Mouse (Mus musculus) adrenal gland, postnatal 4 days (tissue): ENCODE results near the gene Gabrd. TPM values are rescaled to one million over a fixed set of nuclear protein-coding genes. Genes with fewer than 3 reads are reported as not detected.
A peak's percentile ranks its signal among the peaks of the same experiment; 100 is the strongest.

Source experiments
- DNase-seq, 2 experiments: peaks; one replicate each; pipeline ENCODE4 v3.0.0; 2021 to 2022; ENCODE audit warnings: low spot score in 2 of 2, mixed read lengths in 2 of 2
- total RNA-seq, 2 experiments: library from RNA; stranded (reverse); gene quantifications; 2 replicates each; pipeline ENCODE4 v1.2.3; 2021

Gene Gabrd
- total RNA-seq, 2 experiments from 2014 or later, result 0.20 to 0.25 TPM

DNA sequence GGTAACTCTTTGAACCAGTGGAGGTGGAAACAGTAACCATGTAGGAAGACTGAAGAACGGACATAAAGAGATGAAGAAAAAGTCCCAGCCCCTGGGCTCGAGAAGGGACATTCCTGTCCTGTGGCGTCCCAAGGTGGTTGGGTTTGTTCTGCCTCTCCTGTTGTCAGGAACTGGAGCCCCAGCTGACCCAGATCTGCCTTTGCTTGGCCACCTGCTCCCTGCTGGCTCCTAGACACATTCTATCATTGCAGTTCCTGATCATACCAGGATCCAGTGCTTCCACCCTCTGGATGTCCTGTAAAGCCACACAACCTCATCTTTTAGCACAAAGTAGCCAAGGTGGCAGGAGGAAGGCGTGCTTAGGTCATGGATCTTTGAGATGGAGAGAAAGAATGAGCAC lies 14.6 kb downstream of the Gabrd start:
- no peak for DNase-seq

DNA sequence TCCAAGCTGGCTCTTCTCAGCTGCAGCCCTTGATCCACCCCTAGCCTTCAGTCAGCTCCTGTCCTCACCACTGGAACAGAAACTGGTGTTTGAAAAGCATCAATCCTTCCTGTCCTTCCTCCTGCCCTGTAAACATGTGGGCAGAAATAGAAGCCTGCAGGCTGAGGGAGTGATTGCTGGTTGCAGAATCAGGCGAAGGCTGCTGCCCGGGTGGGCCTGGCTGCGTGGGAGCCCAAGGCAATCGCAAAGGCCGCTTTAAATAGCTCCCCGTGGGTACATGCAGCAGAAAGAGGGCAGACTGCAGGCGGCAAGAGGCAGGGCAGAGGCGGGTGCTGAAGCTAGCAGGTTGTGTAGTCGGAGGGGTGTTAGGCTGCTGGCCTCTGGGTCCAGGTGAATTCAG lies 15.2 kb downstream of the Gabrd start:
- no peak for DNase-seq

DNA sequence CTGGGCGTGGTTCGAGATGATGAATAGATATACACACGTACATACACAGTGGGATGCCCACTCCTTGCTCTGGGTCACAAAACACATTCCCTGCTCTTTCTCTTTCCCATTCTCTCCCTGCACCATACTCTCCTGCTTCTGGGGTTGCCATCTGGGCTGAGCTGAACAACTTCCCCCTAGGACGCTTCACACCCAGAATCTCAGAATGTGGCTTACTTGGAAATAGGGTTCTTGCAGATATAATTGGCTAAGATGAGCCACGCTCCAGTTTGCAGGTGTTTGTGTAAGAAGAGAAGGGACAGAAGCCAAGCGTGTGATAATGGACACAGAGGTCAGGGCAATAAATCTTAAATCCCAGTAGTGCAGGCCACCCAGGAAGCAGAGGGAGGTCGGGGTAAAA lies 15.9 kb downstream of the Gabrd start:
- DNase-seq, result no peak

DNA sequence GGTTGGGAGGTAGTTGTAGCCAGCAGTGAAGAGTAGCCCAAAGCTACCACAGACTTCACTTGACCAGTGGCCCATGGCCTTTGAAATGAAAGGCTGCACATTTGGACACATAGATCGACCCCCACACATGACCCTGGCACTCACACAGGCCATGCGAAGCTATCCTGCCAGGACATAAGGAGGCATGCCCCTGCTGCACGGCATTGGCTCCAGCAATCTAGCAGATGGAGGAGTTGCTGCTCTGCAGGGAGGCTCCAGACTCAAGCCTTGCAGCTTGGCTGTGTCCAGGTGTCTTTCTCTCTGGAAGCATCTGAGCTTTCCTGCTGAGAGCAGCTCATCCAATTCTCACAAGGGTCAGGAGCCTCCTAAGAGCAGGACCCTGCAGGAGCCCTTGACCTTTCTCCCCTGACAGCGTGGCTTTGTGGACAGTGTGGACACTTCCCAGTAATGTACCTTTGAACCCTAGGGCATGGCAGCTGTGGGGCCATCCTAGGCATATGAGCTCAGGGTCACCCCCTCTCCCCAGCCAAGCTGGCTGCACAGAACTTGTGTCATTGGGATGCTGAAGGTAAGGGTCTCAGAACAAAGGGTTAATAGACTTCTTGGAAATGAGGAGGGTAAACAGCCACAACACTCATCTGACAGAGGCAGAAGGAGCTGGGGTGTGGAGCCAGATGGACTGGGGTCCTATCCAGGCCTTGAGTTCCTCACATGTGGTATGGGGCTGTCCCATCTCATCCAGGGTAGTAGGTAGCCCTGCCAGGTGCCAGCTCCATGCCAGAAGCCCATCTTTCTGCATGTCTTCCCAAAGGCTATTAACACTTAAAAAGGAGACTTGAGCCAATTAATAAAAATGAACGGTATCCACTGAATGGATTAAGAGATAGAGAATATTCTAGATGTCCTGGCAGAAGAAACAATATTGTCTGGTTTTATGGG lies 25.8 kb downstream of the Gabrd start:
- no peak for DNase-seq

DNA sequence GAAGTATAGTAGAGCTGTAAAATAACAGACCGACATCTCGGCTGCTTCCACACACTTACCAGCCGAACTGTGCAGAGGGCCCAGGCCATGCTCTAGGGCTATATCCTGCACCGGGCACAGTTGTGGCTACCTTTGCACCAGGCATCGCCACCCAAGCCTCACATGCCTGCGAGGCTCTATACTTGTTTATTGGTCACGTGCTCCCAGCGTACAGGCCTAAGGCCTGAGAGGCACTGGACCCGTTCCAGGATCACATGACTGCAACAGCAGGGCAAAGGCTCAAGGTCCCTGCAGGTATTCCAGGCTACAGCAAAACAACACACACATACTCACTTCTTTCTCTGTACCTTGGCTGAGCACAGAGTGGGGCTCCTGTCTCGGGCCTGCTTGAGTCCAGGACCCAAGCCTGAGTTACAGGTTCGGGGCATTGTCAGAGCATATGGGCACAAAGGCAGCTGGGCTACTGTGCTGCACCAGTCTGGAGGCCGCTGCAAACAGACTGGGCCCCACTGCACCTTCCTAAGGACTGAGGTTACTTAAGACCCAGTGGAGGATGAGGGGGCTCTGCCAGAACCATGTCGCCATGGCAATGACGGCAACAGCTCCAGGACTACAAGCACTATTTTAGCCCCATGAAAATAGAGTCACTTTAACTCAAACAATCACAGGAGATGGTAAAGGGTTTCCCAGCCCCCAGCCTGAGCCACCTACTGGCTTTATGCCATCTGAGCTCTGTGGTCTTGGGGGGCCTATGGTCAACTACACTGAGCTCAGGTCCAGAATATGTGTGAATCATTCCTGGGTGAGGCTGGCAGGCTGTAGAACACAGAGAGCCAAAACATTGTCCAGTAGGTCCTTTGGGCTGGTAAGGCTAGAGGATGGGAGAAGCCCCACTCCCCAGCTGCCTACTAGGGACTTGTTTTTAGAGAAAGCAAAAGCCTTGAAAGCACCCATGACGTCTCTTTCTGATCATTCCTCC lies 26.9 kb downstream of the Gabrd start:
- DNase-seq, result no peak

DNA sequence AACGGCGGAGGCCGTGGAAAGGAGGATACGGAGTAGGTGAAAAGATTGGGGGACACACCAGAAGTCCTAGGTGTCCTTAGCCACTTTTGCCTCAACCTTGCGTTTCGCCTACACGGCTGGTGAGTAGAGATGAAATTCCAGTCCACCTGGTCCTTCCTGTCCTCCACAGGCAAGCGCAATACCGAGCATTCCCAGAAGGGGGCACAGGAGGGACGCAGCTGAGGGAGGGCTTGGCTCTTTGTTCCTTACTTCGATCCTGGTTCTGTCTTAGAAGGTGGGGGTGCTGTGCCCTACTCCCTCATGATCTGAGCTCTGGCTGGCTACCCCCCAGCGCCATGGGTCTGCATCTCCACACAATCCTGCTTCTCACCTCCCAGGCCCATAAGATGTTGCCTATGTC lies 29.2 kb downstream of the Gabrd start:
- peak; percentile 69 to 70 for DNase-seq

DNA sequence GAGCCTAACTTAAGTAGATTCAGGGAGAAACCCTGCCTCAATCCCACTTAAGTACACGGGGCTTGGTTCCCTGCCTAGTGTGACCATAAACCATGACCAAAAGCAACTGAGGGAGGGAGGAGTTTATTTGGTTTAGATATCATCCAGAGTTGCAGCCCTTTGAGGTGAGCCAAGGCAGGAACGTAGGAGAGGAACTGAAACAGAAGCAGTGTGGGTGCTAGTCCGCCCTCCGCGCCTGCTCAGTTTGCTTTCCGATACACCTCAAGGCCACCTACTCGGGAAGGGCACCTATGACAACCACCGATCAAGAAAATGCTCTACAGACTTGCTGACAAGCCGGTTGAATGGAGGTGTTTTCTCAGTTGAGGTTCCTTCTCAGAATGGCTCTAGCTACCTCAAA lies 30.2 kb downstream of the Gabrd start:
- DNase-seq, result no peak

DNA sequence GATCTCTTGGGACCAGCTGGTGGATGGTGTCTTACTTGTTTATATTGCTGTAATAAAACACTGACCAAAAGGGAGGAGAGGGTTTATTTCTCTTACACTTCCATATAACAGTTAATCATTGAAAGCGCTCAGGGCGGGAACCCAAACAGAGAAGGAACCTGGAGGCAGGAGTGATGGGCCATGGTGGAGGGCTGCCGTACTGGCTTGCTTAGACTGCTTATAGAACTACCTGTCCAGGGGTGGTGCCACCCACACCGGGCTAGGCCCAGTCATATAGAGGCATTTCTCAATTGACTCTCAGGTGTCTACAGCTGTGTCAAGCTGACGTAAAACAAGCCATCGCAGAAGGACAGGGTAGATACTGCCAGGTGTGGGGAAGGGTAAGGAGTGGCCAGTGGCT lies 31.1 kb downstream of the Gabrd start:
- no peak for DNase-seq

DNA sequence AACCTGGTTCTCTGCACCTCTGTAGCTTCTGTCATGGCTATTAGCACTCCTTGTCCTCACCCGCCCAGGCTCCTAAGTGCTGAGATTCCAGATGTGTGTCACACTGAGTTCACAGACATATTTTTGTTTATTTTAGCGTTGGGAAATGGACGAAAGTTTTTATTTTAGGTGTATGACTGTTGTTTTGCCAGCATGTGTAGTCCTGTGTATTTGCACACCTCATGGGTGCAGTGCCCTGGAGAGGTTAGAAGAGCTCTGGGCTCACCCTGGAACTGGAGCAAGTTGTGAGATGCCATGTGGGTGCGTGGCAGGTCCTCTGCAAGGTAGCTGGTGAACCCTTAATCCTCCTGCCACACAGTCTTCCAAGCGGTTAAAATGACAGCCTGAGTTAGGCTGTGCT lies 35.5 kb downstream of the Gabrd start:
- no peak for DNase-seq

DNA sequence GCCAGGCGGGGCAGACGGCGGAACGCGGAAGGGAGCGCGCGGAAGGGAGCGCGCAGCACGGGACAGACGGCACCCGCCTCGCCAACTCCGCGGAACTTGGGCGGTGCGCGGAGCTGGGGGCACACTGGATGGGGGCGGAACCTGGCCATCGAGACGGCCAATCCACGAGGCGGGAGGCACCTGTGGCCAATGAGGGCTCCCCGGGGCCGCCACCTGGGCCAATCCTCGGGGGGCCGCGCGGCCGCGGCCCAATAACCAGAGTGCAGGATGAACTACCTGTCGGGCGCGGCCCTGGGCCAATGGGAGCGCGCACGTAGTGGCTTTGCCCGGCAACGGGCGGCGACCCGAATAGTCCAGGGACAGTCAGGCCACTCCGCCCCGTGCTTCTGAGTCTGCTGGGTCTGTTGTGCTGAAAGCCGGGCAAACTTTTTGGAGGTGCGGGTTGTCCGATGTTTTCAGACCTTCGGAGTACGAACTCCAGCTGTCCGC lies 36.6 kb downstream of the Gabrd start, which contains the start of gene Prkcz:
Gene Prkcz, minus strand, starts transcription at position 59 of the 489 bp plus-strand sequence.
- peak in 1 of 2 experiments; percentile 40 for DNase-seq

DNA sequence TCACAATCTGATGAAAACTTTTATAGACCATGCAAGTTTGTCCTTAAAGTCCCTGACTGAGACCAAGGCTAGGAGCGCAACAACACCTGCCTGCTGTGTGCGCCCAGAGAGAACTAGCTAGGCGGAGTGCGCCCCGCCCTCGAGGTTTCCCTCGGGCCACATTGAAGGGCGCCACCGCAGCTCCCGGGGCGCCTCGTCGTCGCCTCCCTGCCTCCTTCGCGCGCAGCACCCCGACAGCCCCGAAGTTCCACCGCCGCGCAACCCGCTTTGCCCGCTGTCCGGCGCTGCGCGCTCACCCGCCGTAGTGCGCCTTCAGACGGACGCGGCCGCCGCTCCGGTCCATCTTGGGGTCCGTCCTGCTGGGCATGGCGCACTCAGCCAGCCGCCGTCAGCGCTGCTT lies 37.1 kb downstream of the Gabrd start:
- no peak for DNase-seq

DNA sequence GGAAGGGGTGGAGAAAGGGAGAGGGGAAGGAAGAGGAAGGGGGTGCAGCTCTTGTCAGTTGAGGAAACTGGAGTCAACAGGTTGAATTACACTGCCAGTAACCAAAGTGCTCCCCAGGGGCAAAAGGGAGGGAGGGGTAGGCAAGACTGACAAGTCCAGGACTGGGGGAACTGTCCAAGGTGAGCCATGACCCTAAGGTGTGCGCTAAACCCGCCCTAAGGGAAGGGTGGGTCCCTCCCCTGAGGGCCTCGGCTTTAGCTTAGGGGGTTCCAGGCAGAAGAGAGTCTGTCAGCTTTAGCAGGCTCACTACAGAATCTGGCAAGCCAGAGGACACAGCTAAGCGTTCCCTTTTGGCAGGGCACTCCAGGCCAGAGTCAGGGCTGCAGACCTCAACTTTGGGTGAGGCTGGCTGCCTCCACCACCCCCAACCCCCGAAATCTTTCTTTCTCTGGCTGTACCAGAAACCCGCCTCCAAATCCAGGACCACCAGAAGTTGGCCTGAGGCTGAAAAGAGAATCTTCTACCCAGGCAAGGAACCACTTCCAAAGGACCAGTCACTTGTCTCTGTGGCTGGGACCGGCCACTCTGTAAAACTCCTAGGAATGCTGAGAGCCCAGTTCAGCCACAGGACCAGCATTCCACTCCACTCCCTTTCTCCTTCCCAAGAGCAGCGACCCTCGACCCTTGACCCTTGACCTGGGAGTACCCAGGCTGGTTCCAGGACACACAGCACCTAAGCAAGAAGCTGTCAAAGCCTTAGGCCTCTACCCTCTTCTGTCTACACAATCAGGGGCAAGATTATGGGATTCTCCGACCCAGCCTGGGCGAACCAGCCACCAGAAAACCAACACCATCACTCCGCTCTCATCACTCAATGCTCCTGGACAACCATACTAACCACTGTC lies 38.1 kb downstream of the Gabrd start:
- no peak for DNase-seq

DNA sequence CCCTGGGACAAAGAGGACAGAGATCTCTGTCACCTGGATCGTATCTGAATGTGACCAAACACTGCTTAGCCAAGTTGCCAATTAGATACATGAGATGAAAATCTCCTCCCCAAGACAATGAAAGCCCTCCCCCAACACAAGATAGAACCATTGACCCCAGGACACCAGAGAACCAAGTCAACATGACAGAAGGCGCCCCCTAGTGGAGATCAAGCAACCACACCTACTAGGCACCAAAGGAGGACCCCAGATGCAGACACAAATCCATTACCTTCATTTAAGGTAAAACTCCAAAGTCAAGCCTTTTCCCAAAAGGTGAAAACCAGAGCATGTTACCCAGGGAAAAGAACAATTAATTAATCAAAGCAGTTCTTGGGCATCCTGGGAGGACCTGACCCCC lies 40.3 kb downstream of the Gabrd start:
- no peak for DNase-seq

DNA sequence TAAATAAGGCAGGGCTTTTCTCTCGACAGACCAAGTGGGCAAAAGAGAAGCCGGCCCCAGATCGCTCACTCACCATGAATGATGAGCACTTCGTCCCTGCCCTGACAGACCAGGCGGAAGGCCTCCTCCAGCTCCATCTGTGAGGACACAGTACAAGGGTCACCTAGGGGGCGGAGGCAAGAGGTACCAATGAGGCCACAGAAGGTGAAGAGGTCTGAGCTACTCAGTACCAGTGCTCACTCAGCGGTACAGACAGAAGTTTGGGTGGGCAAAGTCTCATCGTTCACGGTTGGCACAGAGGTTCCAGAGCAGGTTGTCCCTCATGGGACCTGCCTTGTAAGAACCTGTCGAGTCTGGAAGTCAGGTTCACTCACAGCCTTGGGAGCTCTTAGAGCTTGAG lies 41.6 kb downstream of the Gabrd start:
- no peak for DNase-seq

DNA sequence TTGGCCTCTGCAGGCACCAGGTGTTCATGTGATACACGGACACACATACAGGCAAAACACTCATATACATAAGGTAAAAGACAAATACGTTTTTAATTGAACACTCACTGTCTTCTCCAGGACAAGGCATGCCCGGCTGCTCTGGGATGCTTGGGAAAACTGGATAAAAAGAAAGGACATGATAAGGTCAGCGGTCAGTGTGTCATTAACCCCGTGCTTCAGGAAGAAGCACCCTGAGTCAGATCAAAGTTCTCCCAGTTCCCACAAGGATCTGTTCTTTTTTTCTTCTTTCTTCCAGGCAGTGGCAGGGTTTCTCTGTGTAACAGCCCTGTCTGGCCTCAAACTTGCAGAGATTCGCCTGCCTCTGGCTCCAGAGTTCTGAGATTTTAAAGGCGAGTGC lies 43.4 kb downstream of the Gabrd start:
- no peak for DNase-seq

DNA sequence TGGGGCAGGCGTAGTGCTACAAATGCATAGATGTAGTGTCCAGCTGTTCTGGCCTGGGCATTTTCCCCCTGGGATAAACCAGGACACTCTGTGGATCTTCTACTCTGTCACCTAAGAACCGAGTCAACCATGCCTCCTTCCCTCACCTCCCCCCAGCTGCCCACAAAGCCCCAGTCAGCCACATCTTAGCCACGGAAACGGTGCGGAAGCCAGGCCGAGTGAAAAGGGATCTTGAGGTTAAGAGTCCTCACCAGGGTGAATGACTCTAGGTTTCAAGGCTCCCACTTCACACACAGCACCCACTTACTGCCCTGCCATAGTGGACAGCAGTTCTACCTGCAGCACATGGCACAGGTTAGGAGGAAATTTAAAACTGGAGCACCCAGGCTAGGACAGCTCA lies 43.9 kb downstream of the Gabrd start:
- DNase-seq, result no peak

DNA sequence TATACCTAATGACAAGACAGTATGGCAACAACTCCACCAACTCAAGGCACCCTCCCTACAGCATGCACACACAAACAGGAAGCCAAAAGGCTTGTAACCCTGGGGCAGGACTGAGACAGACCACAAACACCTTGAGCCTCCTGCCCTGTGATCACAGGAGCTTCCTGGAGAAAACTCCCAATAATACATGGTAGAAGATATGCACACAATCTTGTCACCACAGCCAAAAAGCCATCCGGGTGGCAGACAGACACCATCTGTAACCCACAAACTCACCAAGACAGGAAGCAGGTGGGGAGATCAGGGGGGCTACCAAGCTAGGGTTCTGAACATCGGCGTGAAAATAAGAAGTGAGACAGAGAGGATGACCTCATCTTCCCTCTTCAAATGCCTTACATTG lies 45.3 kb downstream of the Gabrd start:
- DNase-seq, result no peak

DNA sequence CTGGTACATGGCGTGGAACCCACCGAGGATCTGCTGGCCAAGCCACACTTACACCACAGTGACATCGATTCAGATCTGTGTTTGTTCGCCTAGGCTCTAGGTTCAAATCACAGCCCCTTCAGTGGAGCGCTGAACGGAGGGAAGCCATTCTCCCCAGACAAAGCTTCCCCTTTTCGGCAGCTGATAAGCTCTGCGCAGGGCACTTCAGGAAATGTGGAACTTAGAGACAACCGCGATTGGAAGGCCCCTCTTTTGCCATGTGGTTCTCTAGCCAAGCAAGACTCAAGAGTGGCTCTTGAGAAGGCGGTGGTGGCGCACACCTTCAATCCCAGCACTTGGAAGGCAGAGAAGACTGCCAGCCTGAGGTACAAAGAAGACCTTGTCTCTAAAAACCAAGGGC lies 51.6 kb downstream of the Gabrd start:
- DNase-seq, result no peak

DNA sequence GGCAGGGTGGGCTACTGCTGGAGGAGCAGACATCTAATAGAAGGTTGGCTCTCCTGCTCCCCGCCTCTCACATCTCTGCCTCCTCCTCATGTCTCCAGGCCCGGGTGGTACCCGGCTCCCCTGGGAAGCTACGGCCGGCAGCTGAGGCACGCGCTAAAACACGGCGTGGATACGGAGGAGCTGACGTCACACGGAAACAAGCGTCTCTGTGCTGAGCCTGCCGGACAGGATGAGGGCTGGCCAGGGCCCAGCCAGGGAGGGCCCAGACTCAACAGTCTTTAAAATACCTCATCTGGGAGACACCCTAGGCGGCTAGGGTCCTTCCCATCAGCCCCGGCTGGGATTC lies 52.3 kb downstream of the Gabrd start:
- DNase-seq, result no peak

DNA sequence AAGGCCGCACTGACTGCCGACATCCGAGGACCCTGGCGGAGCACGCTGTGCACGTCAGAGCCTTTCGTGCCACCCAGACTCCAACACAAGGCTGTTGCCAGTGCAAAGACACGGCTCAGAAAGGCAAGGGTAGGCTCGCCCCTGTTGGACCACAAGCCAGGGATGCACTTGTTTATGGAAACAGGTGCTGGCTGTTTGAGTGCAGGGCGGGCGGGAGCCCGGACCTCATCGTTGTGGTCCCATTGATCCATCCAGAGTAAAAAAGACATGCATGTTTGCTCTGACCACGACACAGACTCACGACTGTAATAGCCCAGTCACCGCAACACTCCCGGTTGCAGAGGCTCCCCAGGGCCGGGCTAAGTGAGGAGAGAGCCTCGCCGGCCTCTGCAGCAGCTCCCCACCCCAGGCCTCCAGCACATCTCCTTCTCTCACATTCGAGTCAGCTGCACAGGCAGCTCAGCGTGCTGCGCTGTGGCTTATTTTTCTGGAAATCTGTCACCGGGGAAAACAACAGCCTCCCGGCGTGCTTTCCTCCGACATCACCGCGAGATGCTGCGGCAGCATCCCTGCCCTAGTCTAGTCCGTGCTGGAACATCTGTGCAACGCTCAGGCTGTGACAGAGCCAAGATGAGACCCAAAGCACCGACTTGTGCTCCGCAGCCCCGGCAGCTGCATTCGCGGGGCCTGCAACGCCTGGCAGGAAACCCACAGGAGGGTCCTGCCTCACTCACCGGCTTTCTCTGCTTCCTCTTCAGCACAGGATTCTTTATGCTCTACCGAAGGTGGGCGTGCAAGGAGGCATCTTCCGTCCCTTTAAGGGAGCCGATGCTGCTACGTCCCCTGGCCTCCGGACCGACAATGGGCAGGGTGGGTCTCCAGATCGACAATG lies 53.0 kb downstream of the Gabrd start:
- no peak for DNase-seq
